Mouse (Mus musculus) megakaryocyte progenitor cell, adult 5-6 weeks (primary cell): Measurements from ENCODE around the gene Mrpl21. TPM values are rescaled to one million over a fixed set of nuclear protein-coding genes. Genes with fewer than 3 reads are reported as not detected.

Experiments
- ATAC-seq: replicated peaks from 2 replicates; pipeline ENCODE4 v1.8.0; 2016; ENCODE audit warnings: mild to moderate bottlenecking, moderate TSS enrichment, inconsistent platforms; ENCODE audit not compliant: poor library complexity
- total RNA-seq, 2 experiments: library from RNA; stranded (forward) in 1 of 2; stranded (reverse) in 1 of 2; fragments of 157-497, 149-512 nt in 1 of 2; fragments of 200-1000 nt in 1 of 2; gene quantifications; 2 replicates each; pipeline versions ENCODE4 v1.2.3 to v1.2.4; 2015 to 2017

Mrpl21 gene
- total RNA-seq, 2 experiments from 2014 or later, result 102 to 119 TPM

- 0 out of 2 replicates have a peak, but pooled peaks have one; percentile 3 for ATAC-seq
Observed at GRCm38 (mm10) chr19:3297034-3297433, 14.3 kb downstream of the Mrpl21 start.

GRCm38 (mm10) chr19:3297775-3298174 lies 15.1 kb downstream of the Mrpl21 start:
- ATAC-seq, result no peak

GRCm38 (mm10) chr19:3304017-3304416 lies 21.3 kb downstream of the Mrpl21 start:
- ATAC-seq, result peak; percentile 93

- no peak for ATAC-seq
Observed at GRCm38 (mm10) chr19:3307175-3307949, 24.7 kb downstream of the Mrpl21 start.

GRCm38 (mm10) chr19:3319341-3319740 lies 36.6 kb downstream of the Mrpl21 start:
- ATAC-seq, result no peak

GRCm38 (mm10) chr19:3320086-3320485 lies 37.4 kb downstream of the Mrpl21 start:
- ATAC-seq, result no peak

GRCm38 (mm10) chr19:3320801-3321200 lies 38.1 kb downstream of the Mrpl21 start:
- peak; percentile 5 for ATAC-seq

- peak; percentile 36 for ATAC-seq
Observed at GRCm38 (mm10) chr19:3321617-3322016, 38.9 kb downstream of the Mrpl21 start.

GRCm38 (mm10) chr19:3322261-3322969 lies 39.7 kb downstream of the Mrpl21 start, which contains the start of gene Cpt1a:
Gene Cpt1a, plus strand, starts transcription at chr19:3322334.
- peak; percentile 32 for ATAC-seq

- ATAC-seq, result peak; percentile 43
Observed at GRCm38 (mm10) chr19:3323201-3323621, 40.5 kb downstream of the Mrpl21 start.

GRCm38 (mm10) chr19:3323753-3324270 lies 41.1 kb downstream of the Mrpl21 start:
- no peak for ATAC-seq

- 0 out of 2 replicates have a peak, but pooled peaks have one; percentile 0 for ATAC-seq
Observed at GRCm38 (mm10) chr19:3324271-3324811, 41.6 kb downstream of the Mrpl21 start.

GRCm38 (mm10) chr19:3324931-3325711 lies 42.4 kb downstream of the Mrpl21 start:
- ATAC-seq, result peak; percentile 30

GRCm38 (mm10) chr19:3325771-3326478 lies 43.2 kb downstream of the Mrpl21 start:
- no peak for ATAC-seq

- ATAC-seq, result no peak
Observed at GRCm38 (mm10) chr19:3326479-3327047, 43.9 kb downstream of the Mrpl21 start.

- peak; percentile 18 for ATAC-seq
Observed at GRCm38 (mm10) chr19:3333247-3333646, 50.5 kb downstream of the Mrpl21 start.

GRCm38 (mm10) chr19:3333694-3334515 lies 51.2 kb downstream of the Mrpl21 start:
- peak; percentile 64 for ATAC-seq

GRCm38 (mm10) chr19:3334550-3334949 lies 51.8 kb downstream of the Mrpl21 start:
- peak; percentile 66 for ATAC-seq

GRCm38 (mm10) chr19:3335917-3336316 lies 53.2 kb downstream of the Mrpl21 start:
- ATAC-seq, result no peak
